Mouse (Mus musculus): ENCODE data around the gene Pradc1.

Pradc1 gene

DNA sequence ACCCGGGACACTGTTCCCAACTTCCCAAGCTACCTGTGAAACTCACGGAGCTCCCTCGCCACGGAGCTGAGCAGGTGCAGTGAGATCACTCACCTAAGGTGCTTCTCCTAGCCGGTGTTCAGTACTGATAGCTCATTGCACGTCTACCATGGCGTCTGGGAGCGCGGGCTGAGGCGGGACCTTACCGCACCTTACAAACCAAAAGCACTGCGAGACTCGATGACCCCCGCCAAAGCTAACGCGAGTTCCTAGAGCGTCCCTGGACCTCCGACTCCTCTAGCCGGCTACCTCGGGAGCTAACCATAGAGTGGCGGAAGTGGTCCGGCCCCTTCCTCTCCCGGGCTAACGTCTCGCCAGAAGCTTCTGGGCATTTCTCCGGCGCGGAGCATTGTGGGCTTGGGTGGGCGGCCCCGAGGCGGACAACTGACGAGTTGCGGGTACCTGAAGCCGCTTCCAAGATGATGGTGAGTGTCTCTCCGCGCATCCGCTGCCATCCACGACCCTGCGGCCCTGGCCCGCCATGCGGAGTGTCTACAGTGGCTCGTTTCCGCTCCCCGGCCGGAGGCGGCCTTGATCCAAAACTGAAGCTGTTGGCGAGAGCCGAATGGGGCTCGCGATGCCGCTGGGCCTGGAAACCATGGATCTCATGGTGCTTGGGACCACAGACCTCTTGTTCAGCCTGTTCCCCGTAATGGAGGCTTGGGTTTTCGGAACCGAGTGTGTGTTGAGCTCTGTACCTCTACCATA, at the start of gene Pradc1:
TSS of gene Pradc1 (minus strand) at position 307 of the 747 bp plus-strand sequence.
- peak; percentile 97 for DNase-seq (ENCODE audit: low spot score in 2 of 2)

GRCm38 (mm10) chr6:85500416-85500815, 48.6 kb upstream of the Pradc1 start:
- DNase-seq (ENCODE audit: low spot score in 2 of 2): no peak

- no peak for DNase-seq (ENCODE audit: low spot score in 2 of 2)
Measured at GRCm38 (mm10) chr6:85498147-85498546, 46.4 kb upstream of the Pradc1 start.

DNA sequence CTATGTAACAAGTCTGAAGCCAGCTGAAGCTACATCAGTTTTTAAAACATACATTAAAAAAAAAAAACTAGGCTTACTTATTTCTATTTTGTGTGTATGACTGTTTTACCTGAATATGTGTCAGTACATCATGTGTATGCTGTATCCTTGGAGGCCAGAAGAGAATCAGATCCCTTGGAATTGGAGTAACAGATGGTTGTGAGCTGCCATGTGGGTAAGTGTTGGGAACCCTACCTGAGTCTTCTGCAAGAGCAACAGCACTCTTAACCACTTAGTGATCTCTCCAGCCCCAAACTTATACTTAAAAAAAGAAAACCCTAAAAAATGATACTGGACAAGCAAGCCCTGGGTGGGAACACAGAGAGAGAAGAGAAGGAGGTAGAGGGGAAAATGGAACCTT, 45.2 kb upstream of the Pradc1 start:
- no peak for DNase-seq (ENCODE audit: low spot score in 2 of 2)

DNA sequence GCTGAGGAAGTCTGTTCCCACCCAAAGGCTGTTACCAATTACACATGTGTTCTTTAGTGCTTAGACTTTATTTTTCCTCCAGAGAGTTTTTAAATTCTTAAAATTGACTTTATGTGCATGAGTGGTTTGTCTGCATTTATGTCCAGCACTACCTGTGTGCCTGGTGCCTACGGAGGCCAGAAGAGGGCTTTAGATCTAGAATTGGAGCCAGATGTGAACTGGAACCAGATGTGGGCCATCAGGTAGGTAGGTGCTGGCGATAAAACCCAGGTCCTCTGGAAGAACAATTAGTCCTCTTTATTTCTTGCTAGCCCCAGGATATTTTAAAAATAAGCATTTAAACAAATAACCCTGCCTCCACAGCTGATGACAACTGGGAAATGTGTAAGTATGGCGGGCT, 39.8 kb upstream of the Pradc1 start:
- DNase-seq (ENCODE audit: low spot score in 2 of 2): no peak

- DNase-seq (ENCODE audit: low spot score in 2 of 2): no peak
Measured at GRCm38 (mm10) chr6:85490252-85490651, 38.5 kb upstream of the Pradc1 start.

- no peak for DNase-seq (ENCODE audit: low spot score in 2 of 2)
Measured at GRCm38 (mm10) chr6:85489717-85490116, 37.9 kb upstream of the Pradc1 start.

DNA sequence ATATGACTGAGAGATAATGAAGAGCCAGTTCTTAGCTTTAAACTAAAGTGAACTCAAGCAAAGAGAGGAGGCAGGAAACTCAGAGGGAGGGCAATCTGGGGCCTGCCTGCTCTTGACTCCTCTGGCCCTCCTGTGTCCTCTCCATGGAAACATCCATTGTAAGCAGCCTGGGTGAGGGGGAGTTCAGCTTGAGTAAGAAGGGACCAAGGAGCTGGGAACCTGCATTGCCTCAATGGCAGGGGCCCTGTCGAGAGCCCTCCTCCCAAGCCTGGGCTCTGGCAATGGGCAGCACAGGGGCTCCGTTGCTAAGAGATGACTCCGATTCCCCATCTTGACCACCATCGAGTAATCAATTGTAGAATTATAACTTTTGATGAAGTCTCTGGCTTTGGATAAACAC, 36.7 kb upstream of the Pradc1 start:
- no peak for DNase-seq (ENCODE audit: low spot score in 2 of 2)

- no peak for DNase-seq (ENCODE audit: low spot score in 2 of 2)
Measured at GRCm38 (mm10) chr6:85485738-85486137, 34.0 kb upstream of the Pradc1 start.

DNA sequence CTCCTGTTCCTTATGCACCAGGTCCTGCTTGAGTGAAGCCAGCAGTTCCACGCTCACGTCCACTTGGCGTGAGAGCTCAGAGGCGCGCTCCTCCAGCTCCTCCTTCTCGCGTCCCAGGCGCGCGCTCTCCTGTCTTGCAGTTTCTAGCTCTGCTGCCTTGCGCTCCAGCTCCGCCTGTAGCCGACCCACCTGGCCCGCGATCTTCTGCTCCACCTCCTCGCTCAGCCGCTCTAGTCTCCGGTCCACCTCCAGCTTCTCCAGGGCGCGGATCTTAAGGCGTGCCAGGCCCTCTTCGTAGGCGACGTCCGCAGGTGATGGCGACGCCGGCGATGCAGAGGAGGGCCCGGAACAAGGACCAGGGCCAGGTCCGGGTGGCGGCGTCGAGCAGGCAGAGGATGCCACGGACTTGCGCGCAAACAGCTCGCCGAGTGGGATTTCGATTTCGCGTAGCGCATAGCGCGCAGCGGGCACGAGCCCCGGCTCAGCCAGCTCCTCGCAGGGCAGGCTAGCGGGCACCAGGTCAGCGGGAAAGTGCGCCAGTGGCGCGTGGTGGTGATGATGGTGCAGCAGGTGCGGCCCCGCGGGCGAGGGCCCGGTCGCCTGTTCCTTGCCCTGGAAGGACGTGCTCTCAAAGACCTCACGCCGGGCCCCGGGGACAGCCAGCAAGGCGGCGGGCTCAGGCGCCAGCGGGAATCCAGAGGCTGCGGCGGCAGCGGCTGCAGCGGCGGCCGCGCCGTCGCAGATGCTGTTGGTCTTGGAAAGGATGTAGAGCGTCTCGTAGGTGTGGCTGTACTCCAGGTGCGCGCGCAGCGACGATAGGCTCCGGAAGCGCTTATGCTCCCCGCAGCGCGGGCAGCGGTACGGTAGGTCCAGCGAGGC, 32.3 kb upstream of the Pradc1 start:
- DNase-seq (ENCODE audit: low spot score in 2 of 2): no peak

- DNase-seq (ENCODE audit: low spot score in 2 of 2): no peak
Measured at GRCm38 (mm10) chr6:85480685-85481084, 28.9 kb upstream of the Pradc1 start.

- no peak for DNase-seq (ENCODE audit: low spot score in 2 of 2)
Measured at GRCm38 (mm10) chr6:85479979-85480378, 28.2 kb upstream of the Pradc1 start.

GRCm38 (mm10) chr6:85478416-85478815, 26.6 kb upstream of the Pradc1 start:
- DNase-seq (ENCODE audit: low spot score in 2 of 2): no peak

- no peak for DNase-seq (ENCODE audit: low spot score in 2 of 2)
Measured at GRCm38 (mm10) chr6:85477366-85477917, 25.7 kb upstream of the Pradc1 start.

GRCm38 (mm10) chr6:85475581-85475980, 23.8 kb upstream of the Pradc1 start:
- DNase-seq (ENCODE audit: low spot score in 2 of 2): no peak

GRCm38 (mm10) chr6:85472542-85472941, 20.8 kb upstream of the Pradc1 start:
- no peak for DNase-seq (ENCODE audit: low spot score in 2 of 2)

GRCm38 (mm10) chr6:85471962-85472361, 20.2 kb upstream of the Pradc1 start:
- no peak for DNase-seq (ENCODE audit: low spot score in 2 of 2)

- no peak for DNase-seq (ENCODE audit: low spot score in 2 of 2)
Measured at GRCm38 (mm10) chr6:85469660-85470430, 18.1 kb upstream of the Pradc1 start.

GRCm38 (mm10) chr6:85465381-85465780, 13.6 kb upstream of the Pradc1 start:
- no peak for DNase-seq (ENCODE audit: low spot score in 2 of 2)

DNA sequence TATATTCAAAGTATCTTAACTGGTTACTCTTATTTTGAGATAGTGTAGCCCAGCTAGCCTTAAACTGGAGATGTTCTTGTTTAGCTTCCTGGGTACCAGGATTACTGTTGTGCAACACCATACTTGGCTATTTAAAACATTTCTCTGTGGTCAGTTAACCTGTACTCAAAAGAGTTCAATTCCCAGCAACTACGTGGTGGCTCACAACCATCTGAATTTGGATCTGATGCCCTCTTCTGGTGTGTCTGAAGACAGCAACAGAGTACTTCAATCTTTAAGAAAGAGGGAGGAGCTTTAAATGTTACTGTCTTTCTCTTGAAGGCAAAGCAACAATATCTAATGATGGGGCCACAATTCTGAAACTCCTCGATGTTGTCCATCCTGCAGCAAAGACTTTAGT, 7.9 kb upstream of the Pradc1 start:
- no peak for DNase-seq (ENCODE audit: low spot score in 2 of 2)

DNA sequence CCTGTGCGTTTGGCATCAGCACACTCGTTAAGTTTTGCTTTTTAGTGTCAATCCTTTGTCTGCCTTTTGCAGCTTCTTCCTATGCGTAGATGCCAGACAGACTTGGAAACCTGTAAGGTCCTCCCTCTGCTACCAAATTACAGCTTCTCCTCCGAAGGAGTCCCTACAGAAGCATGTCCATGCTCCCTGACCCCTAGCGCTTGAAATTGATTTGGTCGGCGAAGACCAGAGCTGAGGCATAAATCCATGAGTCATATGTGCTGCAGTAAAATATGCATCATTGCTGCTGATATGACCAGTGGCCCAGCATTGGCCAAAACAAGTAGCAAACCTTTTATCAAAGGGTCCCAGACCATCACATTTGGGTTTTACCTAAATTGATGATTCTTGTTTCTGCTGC, 1.0 kb upstream of the Pradc1 start:
- DNase-seq (ENCODE audit: low spot score in 2 of 2): no peak

DNA sequence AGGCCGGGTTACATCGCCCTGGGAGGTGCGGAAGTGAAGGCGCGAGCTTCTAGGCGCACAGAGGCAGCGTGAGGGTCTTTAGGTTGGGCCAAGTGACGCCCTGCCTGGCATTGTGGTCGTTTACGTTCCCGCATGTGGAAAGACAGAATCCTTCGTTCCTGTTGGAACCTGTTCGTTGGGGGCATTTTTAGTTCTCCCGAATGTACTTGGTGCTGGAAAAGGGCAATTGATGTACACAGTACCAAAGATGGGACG, 568 bp upstream of the Pradc1 start:
- no peak for DNase-seq (ENCODE audit: low spot score in 2 of 2)
